Mouse (Mus musculus) G1E (cell line): ENCODE measurements at regions not wholly inside any gene's neighbourhood (a gene's known extent, or its start where the extent isn't known, plus 50 kb on each side); places are given as distances from the start of the nearest gene placed in this dataset.

Experiments
- CTCF ChIP-seq: IDR thresholded peaks from 2 replicates; pipeline ENCODE4 v1.5.1; 2012; ENCODE audit warnings: low read depth, low read length, inconsistent platforms, mixed read lengths
- GATA1 ChIP-seq: IDR thresholded peaks from 2 replicates; pipeline ENCODE4 v1.6.1; 2012; ENCODE audit warnings: borderline replicate concordance, low read length, inconsistent platforms, mixed read lengths
- TAL1 ChIP-seq: conservative IDR thresholded peaks from 2 replicates; pipeline ENCODE4 v1.6.1; 2012; ENCODE audit warnings: low read depth, low read length, inconsistent platforms, mixed read lengths

- TF ChIP-seq TAL1 (no peak), GATA1 (no peak), CTCF (no peak)
These were observed 251.1 kb upstream of the Mms22l start for GRCm38 (mm10) chr4:24245124-24245523.
